Mouse (Mus musculus) forebrain, embryonic 16.5 days (tissue): ENCODE results near the gene Jph2. TPM values are rescaled to one million over a fixed set of nuclear protein-coding genes. Genes with fewer than 3 reads are reported as not detected.

Experiments
- ATAC-seq: fragments of 200-750 bp; cut with Nextera tagmentation; 2 replicates; pipeline ENCODE4 v1.8.0; 2017; ENCODE audit warnings: mild to moderate bottlenecking, moderate library complexity
- H3K27ac ChIP-seq: fragments of 300-500 bp; sonication (generic); 2 replicates; pipeline ENCODE4 v1.5.1; 2014; ENCODE audit warnings: low read length, control low read depth
- H3K27me3 ChIP-seq: fragments of 300-500 bp; sonication (generic); replicated peaks from 2 replicates; pipeline ENCODE4 v1.6.1; 2014; ENCODE audit warnings: low read length; ENCODE audit not compliant: control insufficient read depth, insufficient read depth
- H3K36me3 ChIP-seq: fragments of 300-500 bp; sonication (generic); 2 replicates; pipeline ENCODE4 v1.6.1; 2014; ENCODE audit not compliant: control insufficient read depth, insufficient read depth
- H3K4me1 ChIP-seq: fragments of 300-500 bp; sonication (generic); replicated peaks from 2 replicates; pipeline ENCODE4 v1.6.1; 2014; ENCODE audit warnings: low read length; ENCODE audit not compliant: control insufficient read depth, insufficient read depth
- H3K4me2 ChIP-seq: fragments of 300-500 bp; sonication (generic); 2 replicates; pipeline ENCODE4 v1.6.1; 2014; ENCODE audit warnings: mild to moderate bottlenecking, low read length, control low read depth
- H3K4me3 ChIP-seq: fragments of 300-500 bp; sonication (generic); replicated peaks from 2 replicates; pipeline ENCODE4 v1.5.1; 2014; ENCODE audit warnings: mild to moderate bottlenecking, low read length, control low read depth
- H3K9ac ChIP-seq: fragments of 300-500 bp; sonication (generic); replicated peaks from 2 replicates; pipeline ENCODE4 v1.6.1; 2014; ENCODE audit warnings: low read depth, low read length, control low read depth
- H3K9me3 ChIP-seq: fragments of 300-500 bp; sonication (generic); 2 replicates; pipeline ENCODE4 v1.6.1; 2016; ENCODE audit warnings: low read length; ENCODE audit not compliant: control insufficient read depth
- WGBS: fragments of 180-500 bp; shearing (Covaris S2); extraction: QIAGEN DNeasy Blood & Tissue Kit; methylation state at CpG from one replicate; pipeline ENCODE4 v1.1.7; 2014; 5-methylcytosine and 5-hydroxymethylcytosine counted together
- polyA plus RNA-seq: library from polyadenylated mRNA; unstranded; fragments of >200 nt; fragmentation: Nextera tagmentation; extraction: Ambion mirVana; gene quantifications from 2 replicates; pipeline ENCODE4 v1.2.1, GENCODE M21; 2015

The Jph2 gene
- polyA plus RNA-seq, 1 experiment from 2014 or later, result 0.28 TPM

DNA sequence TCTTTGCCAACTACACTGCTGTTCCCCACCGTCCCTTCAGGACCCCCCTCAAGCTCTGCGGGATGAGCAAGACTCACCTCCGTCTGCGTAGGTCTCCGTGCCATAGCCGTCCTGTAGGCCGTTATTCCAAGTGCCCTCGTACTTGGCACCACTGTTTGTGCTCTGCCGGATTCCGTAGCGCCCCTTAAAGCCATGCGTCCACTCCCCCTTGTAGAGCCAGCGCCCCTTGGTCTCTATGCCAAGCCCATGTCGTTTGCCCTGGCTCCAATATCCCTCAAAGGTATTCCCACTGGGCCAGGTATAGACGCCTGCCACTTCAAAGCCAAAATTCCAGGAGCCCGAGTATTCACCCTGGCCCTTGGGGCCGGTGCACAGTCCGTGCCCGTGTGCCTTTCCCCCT, 722 bp downstream of the Jph2 start:
- Histone ChIP-seq H3K4me1 (no peaks in the 10 kb centered on the region; the same call in 1 of the 2 replicates), H3K9me3 (no peaks in the 10 kb centered on the region), H3K4me3 (no peak overlapping the region), H3K9ac (no peak overlapping the region), H3K27me3 (no peaks in the 10 kb centered on the region), H3K4me2 (no peak overlapping the region), H3K27ac (no peak overlapping the region), H3K36me3 (no peaks in the 10 kb centered on the region)
- 91% methylated on average over 19 of the region's 19 CpGs for WGBS
- ATAC-seq, result no peak

DNA sequence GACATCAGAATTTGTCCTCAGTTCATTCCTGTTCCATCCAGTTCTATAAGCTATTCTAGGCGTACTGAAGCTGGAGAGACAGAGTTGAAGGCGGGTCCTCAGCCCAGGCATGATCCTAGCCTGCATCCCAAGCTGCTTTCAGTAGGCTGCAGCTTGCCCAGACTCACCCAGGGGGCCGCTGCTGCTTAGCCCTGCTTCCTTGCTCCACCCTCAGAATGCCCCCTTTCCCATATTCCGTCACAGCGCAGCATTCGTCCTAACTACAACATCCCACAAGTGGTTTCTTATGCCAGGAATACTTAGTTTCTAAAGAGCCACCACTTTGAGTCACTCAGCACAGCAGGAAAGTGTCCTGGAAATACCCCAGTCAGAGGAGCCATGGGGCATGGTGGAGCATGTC, 2.8 kb downstream of the Jph2 start:
- 73% methylated on average over 6 of the region's 6 CpGs for WGBS
- no peak overlapping the region for H3K4me3 ChIP-seq
- no peaks in the 10 kb centered on the region for H3K9me3 ChIP-seq
- H3K36me3 ChIP-seq, result no peaks in the 10 kb centered on the region
- no peaks in the 10 kb centered on the region for H3K27me3 ChIP-seq
- H3K4me2 ChIP-seq, result no peak overlapping the region
- no peak for ATAC-seq
- H3K27ac ChIP-seq, result no peak overlapping the region
- H3K9ac ChIP-seq, result no peak overlapping the region
- H3K4me1 ChIP-seq, result no peaks in the 10 kb centered on the region; the same call in 1 of the 2 replicates

DNA sequence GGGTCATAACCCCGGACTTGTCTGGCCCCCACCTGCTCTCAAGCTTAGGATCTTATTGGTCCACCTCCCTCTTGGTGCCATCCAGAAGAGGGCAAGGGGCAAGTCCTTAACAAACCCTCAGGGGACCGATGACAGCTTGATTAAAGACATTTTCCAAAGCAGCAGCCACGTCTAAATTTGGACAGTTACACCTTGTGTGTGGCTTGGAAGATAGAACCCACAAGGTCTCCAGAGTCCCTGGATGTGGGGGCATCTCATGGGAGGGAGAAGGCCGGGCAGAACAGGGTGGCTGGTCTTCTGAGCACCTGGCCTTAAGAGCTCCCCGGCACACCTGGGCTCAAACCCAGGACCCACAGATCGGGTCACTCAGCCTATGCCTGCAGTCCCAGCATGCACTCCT, 3.8 kb downstream of the Jph2 start:
- no peaks in the 10 kb centered on the region for H3K36me3 ChIP-seq
- no peak overlapping the region for H3K9ac ChIP-seq
- no peak overlapping the region for H3K27ac ChIP-seq
- no peaks in the 10 kb centered on the region for H3K9me3 ChIP-seq
- no peaks in the 10 kb centered on the region for H3K27me3 ChIP-seq
- no peak overlapping the region for H3K4me3 ChIP-seq
- WGBS, result 78% methylated on average over 6 of the region's 6 CpGs
- ATAC-seq, result no peak
- no peak overlapping the region for H3K4me2 ChIP-seq
- no peaks in the 10 kb centered on the region; the same call in 1 of the 2 replicates for H3K4me1 ChIP-seq

DNA sequence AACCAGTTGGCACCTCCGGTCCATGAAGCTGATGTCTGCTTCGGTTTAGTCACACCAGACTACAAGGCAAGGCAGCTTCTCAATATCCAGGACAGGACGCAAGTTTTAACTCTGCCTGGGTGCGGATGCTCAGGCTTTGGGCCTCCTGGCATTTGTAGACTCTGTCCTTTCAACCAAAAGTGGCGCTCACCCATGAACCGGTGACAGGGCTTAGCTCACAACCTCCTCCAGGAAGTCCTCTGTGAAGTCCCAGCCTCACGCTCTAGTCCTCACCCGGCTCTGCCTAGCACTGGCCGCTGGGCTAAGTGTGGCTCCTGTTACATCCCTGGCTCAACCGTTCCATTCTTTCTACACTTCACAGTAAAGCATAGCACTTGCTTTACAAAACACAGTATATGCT, 4.6 kb downstream of the Jph2 start:
- Histone ChIP-seq H3K9ac (no peak overlapping the region), H3K27me3 (no peaks in the 10 kb centered on the region), H3K4me1 (no peaks in the 10 kb centered on the region; the same call in 1 of the 2 replicates), H3K36me3 (no peaks in the 10 kb centered on the region), H3K27ac (no peak overlapping the region), H3K4me3 (no peak overlapping the region), H3K9me3 (no peaks in the 10 kb centered on the region), H3K4me2 (no peak overlapping the region)
- WGBS, result 92% methylated on average over 10 of the region's 10 CpGs
- ATAC-seq, result no peak

DNA sequence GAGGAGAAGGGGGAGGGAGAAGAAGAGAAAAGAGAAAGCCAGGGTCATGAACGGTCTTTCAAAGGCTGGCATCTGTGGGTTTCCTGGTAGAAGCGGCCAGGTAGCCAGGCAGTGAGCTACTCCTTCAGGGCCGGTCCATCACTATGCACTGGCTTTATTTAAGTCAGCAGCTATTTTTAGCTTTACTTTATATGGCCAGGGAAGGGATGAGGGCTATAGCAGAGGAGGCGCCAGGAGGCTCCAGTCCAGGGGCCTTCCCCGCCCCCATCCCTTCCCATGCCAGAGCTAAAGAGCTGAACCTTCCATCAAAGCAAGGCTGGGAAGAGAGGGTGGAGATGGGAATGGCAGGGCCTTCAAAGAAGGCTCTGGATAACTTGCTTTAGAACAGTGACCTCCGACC, 5.4 kb downstream of the Jph2 start:
- 83% methylated on average over 6 of the region's 6 CpGs for WGBS
- Histone ChIP-seq H3K9me3 (no peaks in the 10 kb centered on the region), H3K27ac (no peak overlapping the region), H3K36me3 (no peaks in the 10 kb centered on the region), H3K4me2 (no peak overlapping the region), H3K27me3 (no peaks in the 10 kb centered on the region), H3K4me3 (no peak overlapping the region), H3K9ac (no peak overlapping the region), H3K4me1 (no peaks in the 10 kb centered on the region)
- ATAC-seq, result no peak

DNA sequence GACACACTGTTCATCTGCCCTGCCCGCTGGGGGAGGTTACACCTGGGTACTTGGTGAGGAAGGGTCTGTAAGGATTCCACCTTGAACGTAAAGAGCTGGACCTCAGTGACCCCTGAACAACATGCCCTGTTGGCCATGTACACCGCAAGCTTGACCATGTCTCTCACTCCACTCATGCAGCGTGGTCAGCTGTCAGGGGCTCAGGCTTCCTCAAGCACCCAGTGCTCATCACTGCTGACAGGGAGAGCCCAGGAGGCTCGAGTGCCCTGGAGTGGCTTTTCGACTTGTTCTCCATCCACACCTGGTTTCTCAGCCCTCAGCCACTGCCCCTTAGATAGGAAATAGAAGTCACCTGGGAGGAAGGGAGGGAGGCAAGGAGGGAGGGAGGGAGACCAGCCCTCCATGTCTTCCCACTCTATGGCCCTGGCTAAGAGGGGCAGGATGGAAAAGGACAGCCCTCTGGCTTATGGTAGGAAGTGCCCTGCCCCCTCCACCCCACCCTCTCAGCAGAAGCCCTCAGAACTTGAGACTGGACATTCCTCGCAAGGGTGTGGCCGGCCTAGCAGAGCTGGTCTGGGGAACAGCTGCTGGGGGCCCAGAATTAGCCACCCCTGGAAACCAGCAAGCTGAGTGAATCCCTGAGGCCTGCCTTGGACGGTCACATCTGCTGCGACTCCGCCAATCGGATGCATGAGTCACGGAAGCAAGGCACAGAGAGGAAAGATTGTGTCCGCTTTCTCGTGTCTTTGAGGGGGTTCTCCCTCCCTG, 11.2 kb downstream of the Jph2 start:
- ATAC-seq, result no peak
- Histone ChIP-seq H3K9ac (no peak overlapping the region), H3K27me3 (no peaks in the 10 kb centered on the region), H3K27ac (no peak overlapping the region), H3K4me1 (no peaks in the 10 kb centered on the region), H3K4me3 (no peak overlapping the region), H3K9me3 (no peaks in the 10 kb centered on the region), H3K36me3 (no peaks in the 10 kb centered on the region), H3K4me2 (no peak overlapping the region)
- WGBS, result 86% methylated on average over 15 of the region's 15 CpGs

DNA sequence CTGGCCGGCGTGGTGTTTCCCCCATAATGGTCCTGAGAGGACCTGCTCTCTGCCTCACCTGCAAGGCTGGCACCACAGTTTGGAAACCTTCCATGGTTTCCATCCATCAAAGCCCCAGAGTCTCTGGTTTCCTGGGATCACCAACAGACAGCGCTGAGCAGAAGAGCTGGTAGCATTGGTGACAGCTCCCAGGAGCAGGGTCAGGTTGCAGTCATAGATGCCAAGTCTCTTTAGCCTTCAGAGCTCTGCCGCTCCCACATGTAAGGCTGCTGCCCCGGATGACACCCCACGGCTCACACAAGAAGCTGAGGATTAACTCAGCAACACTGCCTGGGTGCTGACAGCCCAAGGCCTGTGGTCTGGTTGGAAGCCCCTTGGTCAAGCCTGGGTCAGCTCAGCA, 12.7 kb downstream of the Jph2 start:
- ATAC-seq, result no peak
- H3K4me3 ChIP-seq, result no peak overlapping the region
- no peaks in the 10 kb centered on the region for H3K27me3 ChIP-seq
- no peak overlapping the region for H3K4me2 ChIP-seq
- H3K4me1 ChIP-seq, result no peaks in the 10 kb centered on the region
- no peak overlapping the region for H3K9ac ChIP-seq
- H3K9me3 ChIP-seq, result no peaks in the 10 kb centered on the region
- no peaks in the 10 kb centered on the region for H3K36me3 ChIP-seq
- WGBS, result 83% methylated on average over 6 of the region's 6 CpGs
- H3K27ac ChIP-seq, result no peak overlapping the region

DNA sequence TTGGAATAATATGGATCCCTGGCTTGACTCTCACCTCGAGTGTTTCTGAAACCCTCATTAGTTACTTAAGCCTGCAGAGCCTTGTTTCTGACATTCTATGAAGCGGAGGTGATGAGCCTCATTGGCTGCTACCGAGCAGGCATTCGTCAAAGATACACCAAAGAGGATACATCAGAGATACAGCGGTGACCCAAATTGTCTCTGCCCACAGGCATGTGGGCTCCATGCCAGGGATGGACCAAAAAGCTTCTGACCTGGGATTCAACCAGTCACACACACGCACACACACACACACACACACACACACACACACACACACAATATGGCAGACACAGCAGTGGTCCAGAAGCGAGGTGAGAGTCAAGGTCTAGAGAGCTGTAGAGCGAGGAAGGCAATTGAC, 16.5 kb downstream of the Jph2 start:
- no peak overlapping the region for H3K4me2 ChIP-seq
- no peaks in the 10 kb centered on the region for H3K9me3 ChIP-seq
- ATAC-seq, result no peak
- no peak overlapping the region for H3K4me3 ChIP-seq
- WGBS, result 80% methylated on average over 8 of the region's 8 CpGs
- H3K27ac ChIP-seq, result no peak overlapping the region
- no peaks in the 10 kb centered on the region for H3K4me1 ChIP-seq
- peaks cover 6% of the 10 kb centered on the region for H3K27me3 ChIP-seq
- no peaks in the 10 kb centered on the region for H3K36me3 ChIP-seq
- no peak overlapping the region for H3K9ac ChIP-seq

DNA sequence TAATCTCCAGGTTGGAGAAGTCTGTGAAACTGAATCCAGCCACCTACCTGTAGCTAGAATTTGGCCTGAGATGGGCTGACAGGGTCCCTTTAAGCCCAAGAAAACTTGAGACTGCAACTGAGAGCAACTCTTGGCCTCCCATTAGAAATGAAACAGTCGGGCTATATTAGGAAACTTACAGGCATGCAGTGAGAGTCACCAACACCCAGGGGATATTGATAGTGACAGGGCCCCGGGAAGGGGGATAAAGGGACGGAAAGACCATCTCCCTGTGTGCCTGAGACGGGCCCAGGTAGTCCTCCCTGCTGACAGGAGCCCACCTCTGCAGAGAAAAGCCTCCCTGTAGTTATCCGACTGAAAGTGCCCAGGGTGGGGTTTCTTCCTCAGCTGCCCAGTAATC, 18.4 kb downstream of the Jph2 start:
- H3K4me2 ChIP-seq, result no peak overlapping the region

DNA sequence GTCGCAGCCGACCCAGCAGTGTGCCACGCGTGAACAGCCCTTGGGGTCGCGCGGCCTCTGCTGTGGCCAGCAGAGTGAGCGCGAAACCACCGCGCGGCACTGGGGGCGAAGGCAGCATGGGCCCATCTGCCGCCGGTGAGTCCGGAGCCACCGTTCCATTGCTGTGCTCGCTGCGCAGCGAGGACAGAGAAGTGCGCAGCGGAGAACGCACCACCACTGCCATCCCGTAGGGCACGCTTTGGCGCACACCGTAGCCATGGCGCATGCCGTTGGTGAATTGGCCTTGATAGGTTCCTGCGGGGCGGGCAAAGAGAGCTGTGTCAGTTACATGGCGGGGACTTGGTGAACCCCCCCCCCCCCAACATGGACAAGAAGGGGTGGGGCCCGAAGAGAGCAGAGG, 21.7 kb downstream of the Jph2 start:
- Histone ChIP-seq H3K4me3 (no peak overlapping the region), H3K4me1 (no peaks in the 10 kb centered on the region), H3K4me2 (no peak overlapping the region), H3K27me3 (peaks cover 20% of the 10 kb centered on the region), H3K9ac (no peak overlapping the region), H3K27ac (no peak overlapping the region), H3K9me3 (no peaks in the 10 kb centered on the region), H3K36me3 (no peaks in the 10 kb centered on the region)
- no peak for ATAC-seq
- WGBS, result 41% methylated on average over 33 of the region's 33 CpGs

More for the DNA sequence above, 18.4 kb downstream of the Jph2 start:
- ATAC-seq, result no peak
- no peaks in the 10 kb centered on the region for H3K36me3 ChIP-seq
- H3K9me3 ChIP-seq, result no peaks in the 10 kb centered on the region
- WGBS, result 81% methylated on average over 5 of the region's 5 CpGs
- H3K9ac ChIP-seq, result no peak overlapping the region
- no peak overlapping the region for H3K27ac ChIP-seq
- H3K27me3 ChIP-seq, result peaks cover 20% of the 10 kb centered on the region
- H3K4me1 ChIP-seq, result no peaks in the 10 kb centered on the region
- no peak overlapping the region for H3K4me3 ChIP-seq
